Mouse (Mus musculus) hindbrain, embryonic 13.5 days (tissue): ENCODE data around the gene Sema3d. TPM values are rescaled to one million over a fixed set of nuclear protein-coding genes. Genes with fewer than 3 reads are reported as not detected.
A peak's percentile ranks its signal among the peaks of the same experiment; 100 is the strongest.

Experiments
- ATAC-seq: fragments of 200-750 bp; cut with Nextera tagmentation; 2 replicates; pipeline ENCODE4 v1.8.0; 2017; ENCODE audit warnings: moderate TSS enrichment; ENCODE audit not compliant: low FRiP score
- H3K27ac ChIP-seq: fragments of 300-500 bp; sonication (generic); 2 replicates; pipeline ENCODE4 v1.5.1; 2015; ENCODE audit warnings: inconsistent platforms, mild to moderate bottlenecking, moderate library complexity
- H3K27me3 ChIP-seq: fragments of 300-500 bp; sonication (generic); 2 replicates; pipeline ENCODE4 v1.6.1; 2015; ENCODE audit warnings: mild to moderate bottlenecking, inconsistent platforms
- H3K36me3 ChIP-seq: fragments of 300-500 bp; sonication (generic); 2 replicates; pipeline ENCODE4 v1.6.1; 2015; ENCODE audit warnings: mild to moderate bottlenecking, inconsistent platforms
- H3K4me1 ChIP-seq: fragments of 300-500 bp; sonication (generic); replicated peaks from 2 replicates; pipeline ENCODE4 v1.6.1; 2015; ENCODE audit warnings: inconsistent platforms
- H3K4me2 ChIP-seq: fragments of 300-500 bp; sonication (generic); 2 replicates; pipeline ENCODE4 v1.6.1; 2015; ENCODE audit warnings: inconsistent platforms, mild to moderate bottlenecking, moderate library complexity
- H3K4me3 ChIP-seq: fragments of 300-500 bp; sonication (generic); 2 replicates; pipeline ENCODE4 v1.5.1; 2015; ENCODE audit warnings: mild to moderate bottlenecking, inconsistent platforms
- H3K9ac ChIP-seq: fragments of 300-500 bp; sonication (generic); 2 replicates; pipeline ENCODE4 v1.6.1; 2015; ENCODE audit warnings: mild to moderate bottlenecking, inconsistent platforms
- H3K9me3 ChIP-seq: fragments of 300-500 bp; sonication (generic); 2 replicates; pipeline ENCODE4 v1.6.1; 2016; ENCODE audit warnings: inconsistent platforms
- WGBS: fragments of 180-500 bp; shearing (Covaris S2); methylation state at CpG from one replicate; pipeline ENCODE4 v1.1.7; 2015; 5-methylcytosine and 5-hydroxymethylcytosine counted together
- polyA plus RNA-seq: library from polyadenylated mRNA; unstranded; fragments of >200 nt; fragmentation: Nextera tagmentation; extraction: Ambion mirVana; gene quantifications from 2 replicates; pipeline ENCODE4 v1.2.1, GENCODE M21; 2015

The Sema3d gene
- 1.7 and 2.1 TPM in 2 replicates for polyA plus RNA-seq

DNA sequence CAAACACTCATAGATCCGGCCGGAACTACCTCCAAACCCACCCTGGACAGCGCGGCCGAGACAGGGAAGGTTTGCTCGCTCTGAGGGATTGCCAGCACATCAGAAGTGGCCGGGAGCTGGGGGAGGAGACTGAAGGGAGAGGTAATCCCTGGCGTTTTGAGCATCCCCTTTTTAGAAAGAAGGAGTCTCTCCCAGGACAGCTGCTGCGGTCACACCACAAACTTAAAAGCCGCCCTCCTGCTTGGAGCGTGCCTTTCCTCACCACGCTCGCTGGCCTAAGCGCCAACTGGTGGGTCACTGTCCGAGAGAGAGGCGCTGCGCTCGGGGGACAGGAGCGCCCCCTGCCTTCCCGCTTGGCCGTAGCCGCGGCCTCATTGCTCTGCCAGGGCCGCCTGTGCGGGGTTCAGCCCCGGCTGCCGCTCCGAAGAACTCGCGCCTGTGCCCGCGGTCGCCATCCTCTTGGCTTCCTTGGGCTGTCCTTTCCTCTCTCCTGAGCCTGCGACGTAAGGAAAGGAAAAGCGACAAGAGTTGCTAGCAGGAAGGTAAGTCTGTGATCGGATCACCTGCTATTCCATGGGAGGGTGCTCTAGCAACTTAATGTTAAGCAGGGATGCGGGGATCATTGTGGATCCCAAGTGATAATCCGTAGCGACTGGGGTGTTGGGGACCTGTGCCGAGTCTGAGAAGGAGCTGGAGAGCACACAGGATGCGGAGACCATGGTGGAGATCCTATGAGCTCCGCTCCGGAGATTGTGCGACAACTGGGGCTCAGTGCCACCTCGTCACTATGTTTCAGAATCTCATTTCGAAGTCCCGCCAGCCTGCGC, at the start of gene Sema3d:
Gene Sema3d, plus strand, starts transcription at position 253 of the 827 bp plus-strand sequence.
- Histone ChIP-seq H3K4me1 (peaks cover 12% of the 10 kb centered on the region), H3K9me3 (no peaks in the 10 kb centered on the region), H3K27me3 (peaks cover 26% of the 10 kb centered on the region), H3K4me3 (peak within 1 kb of the TSS; percentile 48), H3K27ac (no peak within 1 kb of the TSS), H3K36me3 (no peaks in the 10 kb centered on the region), H3K9ac (peak within 1 kb of the TSS; percentile 53), H3K4me2 (peak within 1 kb of the TSS; percentile 72)
- WGBS = under 1% methylated on average over 49 of the region's 49 CpGs
- ATAC-seq = peak; percentile 98

DNA sequence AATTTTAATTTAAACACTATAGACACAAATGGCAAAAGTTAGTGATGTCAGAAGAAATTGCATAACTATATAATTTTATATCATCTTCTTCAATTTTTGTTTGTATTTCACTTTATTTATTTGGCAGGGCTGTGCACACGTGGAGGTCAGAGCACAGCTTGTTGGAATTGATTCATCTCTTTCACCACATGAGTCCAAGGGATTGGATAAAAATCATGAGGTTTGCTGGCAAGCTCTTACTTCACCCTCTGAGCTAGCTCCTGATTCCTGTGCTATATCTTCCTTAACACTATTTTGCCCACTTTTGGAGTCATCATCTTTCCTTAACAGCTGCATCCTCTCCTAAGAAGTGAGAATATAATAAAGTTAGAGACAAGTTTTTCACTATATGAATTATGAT, 5.9 kb upstream of the Sema3d start:
- Histone ChIP-seq H3K27me3 (no peaks in the 10 kb centered on the region), H3K36me3 (no peaks in the 10 kb centered on the region), H3K4me1 (no peaks in the 10 kb centered on the region), H3K4me2 (no peak overlapping the region), H3K4me3 (no peak overlapping the region), H3K9ac (no peak overlapping the region), H3K27ac (no peak overlapping the region), H3K9me3 (no peaks in the 10 kb centered on the region)
- no peak for ATAC-seq
- WGBS = 50% methylated on average over 1 of the region's 1 CpGs

- H3K4me1 ChIP-seq = peaks cover 6% of the 10 kb centered on the region
- H3K27me3 ChIP-seq = peaks cover 8% of the 10 kb centered on the region
- no peak overlapping the region for H3K9ac ChIP-seq
- no peaks in the 10 kb centered on the region for H3K9me3 ChIP-seq
- 53% methylated on average over 5 of the region's 5 CpGs for whole genome bisulfite sequencing
- H3K4me3 ChIP-seq = no peak overlapping the region
- no peak for ATAC-seq
- H3K4me2 ChIP-seq = no peak overlapping the region
- H3K36me3 ChIP-seq = no peaks in the 10 kb centered on the region
- no peak overlapping the region for H3K27ac ChIP-seq
These were observed 4.3 kb upstream of the Sema3d start for GRCm38 (mm10) chr5:12378900-12379299.

DNA sequence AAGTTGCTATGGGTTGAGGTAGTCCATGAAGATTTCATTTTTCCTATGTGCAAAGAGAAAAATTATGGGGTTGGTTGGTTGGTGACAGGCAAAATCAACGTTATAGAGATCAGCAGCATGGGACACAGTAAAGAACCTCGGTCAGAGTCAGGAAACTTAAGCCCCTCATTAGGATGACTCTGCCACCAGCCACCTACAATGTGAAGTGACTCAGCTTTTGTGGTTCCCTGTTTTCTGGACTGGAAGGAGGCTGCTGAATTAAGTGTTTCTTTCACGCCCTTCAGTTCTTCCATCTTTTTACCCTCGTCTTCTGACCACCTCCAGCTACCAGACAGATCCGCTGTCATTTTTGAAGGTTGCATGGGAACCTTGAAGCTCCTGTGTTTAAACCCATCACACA, 1.2 kb upstream of the Sema3d start:
- Histone ChIP-seq H3K9ac (no peak overlapping the region), H3K9me3 (no peaks in the 10 kb centered on the region), H3K36me3 (no peaks in the 10 kb centered on the region), H3K4me1 (peaks cover 12% of the 10 kb centered on the region), H3K4me2 (no peak overlapping the region), H3K27me3 (peaks cover 26% of the 10 kb centered on the region), H3K27ac (no peak overlapping the region), H3K4me3 (no peak overlapping the region)
- ATAC-seq = no peak
- WGBS = 78% methylated on average over 5 of the region's 5 CpGs

GRCm38 (mm10) chr5:12383960-12384285, 738 bp downstream of the Sema3d start:
- Histone ChIP-seq H3K4me3 (peak overlapping the region; percentile 48), H3K9ac (peak overlapping the region; percentile 53), H3K4me1 (peaks cover 12% of the 10 kb centered on the region), H3K36me3 (no peaks in the 10 kb centered on the region), H3K27me3 (peaks cover 26% of the 10 kb centered on the region), H3K4me2 (peak overlapping the region; percentile 72), H3K27ac (no peak overlapping the region), H3K9me3 (no peaks in the 10 kb centered on the region)
- ATAC-seq = peak; percentile 26
- 1% methylated on average over 10 of the region's 10 CpGs for WGBS

DNA sequence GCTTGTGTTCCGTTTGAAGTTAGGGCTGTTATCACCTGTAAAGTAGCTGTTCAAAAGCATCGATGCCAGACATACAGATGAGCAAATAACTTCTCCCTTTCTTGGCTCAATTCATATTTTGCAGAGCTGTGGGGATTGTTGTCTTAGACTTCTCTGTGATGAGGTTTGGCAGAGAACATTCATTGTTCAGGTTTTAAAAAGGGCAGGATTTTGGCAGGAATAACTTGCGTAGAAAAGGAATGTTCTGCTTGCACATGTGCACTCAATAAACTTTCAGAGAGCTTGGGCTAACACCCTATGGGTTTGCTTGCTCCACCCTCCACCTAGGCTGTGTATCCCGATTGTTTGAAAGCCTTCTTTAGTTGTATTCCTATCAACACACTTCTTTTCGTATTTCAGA, 9.5 kb downstream of the Sema3d start:
- Histone ChIP-seq H3K27me3 (no peaks in the 10 kb centered on the region), H3K27ac (no peak overlapping the region), H3K4me3 (no peak overlapping the region), H3K9me3 (no peaks in the 10 kb centered on the region), H3K4me1 (no peaks in the 10 kb centered on the region), H3K4me2 (no peak overlapping the region), H3K9ac (no peak overlapping the region), H3K36me3 (no peaks in the 10 kb centered on the region)
- WGBS = 89% methylated on average over 5 of the region's 5 CpGs
- ATAC-seq = no peak

- Histone ChIP-seq H3K27ac (no peak overlapping the region), H3K27me3 (no peaks in the 10 kb centered on the region), H3K4me1 (no peaks in the 10 kb centered on the region), H3K36me3 (no peaks in the 10 kb centered on the region), H3K9me3 (no peaks in the 10 kb centered on the region), H3K4me3 (no peak overlapping the region), H3K9ac (no peak overlapping the region), H3K4me2 (no peak overlapping the region)
- ATAC-seq = no peak
- 86% methylated on average over 2 of the region's 2 CpGs for WGBS
These were observed 16.1 kb downstream of the Sema3d start for GRCm38 (mm10) chr5:12399271-12399670.

GRCm38 (mm10) chr5:12404229-12404628, 21.0 kb downstream of the Sema3d start:
- no peak for ATAC-seq
- Histone ChIP-seq H3K36me3 (no peaks in the 10 kb centered on the region), H3K9me3 (no peaks in the 10 kb centered on the region), H3K4me2 (no peak overlapping the region), H3K27ac (no peak overlapping the region), H3K9ac (no peak overlapping the region), H3K27me3 (no peaks in the 10 kb centered on the region), H3K4me3 (no peak overlapping the region), H3K4me1 (no peaks in the 10 kb centered on the region)

DNA sequence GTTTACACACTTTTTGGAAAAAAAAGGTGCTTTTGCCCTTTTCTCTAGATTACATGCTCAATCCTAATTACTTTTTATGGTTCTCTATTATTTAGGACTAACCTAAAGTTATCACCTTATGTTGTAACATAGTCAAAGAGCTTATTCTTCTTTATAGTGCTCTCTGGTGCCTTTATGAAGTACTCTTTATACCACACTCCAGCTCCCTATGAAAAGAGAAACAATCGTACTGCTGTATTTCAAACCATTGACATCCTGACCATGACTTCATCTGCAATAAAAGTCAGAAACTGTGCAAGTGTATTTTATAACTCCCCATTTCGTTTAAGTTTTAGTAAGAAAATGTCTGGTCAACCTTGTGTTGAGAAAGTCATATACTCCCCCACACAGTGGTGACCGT, 29.4 kb downstream of the Sema3d start:
- no peak for ATAC-seq
- Histone ChIP-seq H3K4me2 (no peak overlapping the region), H3K36me3 (no peaks in the 10 kb centered on the region), H3K9ac (no peak overlapping the region), H3K9me3 (no peaks in the 10 kb centered on the region), H3K27me3 (no peaks in the 10 kb centered on the region), H3K4me1 (no peaks in the 10 kb centered on the region), H3K27ac (no peak overlapping the region), H3K4me3 (no peak overlapping the region)
- WGBS = 81% methylated on average over 3 of the region's 3 CpGs

DNA sequence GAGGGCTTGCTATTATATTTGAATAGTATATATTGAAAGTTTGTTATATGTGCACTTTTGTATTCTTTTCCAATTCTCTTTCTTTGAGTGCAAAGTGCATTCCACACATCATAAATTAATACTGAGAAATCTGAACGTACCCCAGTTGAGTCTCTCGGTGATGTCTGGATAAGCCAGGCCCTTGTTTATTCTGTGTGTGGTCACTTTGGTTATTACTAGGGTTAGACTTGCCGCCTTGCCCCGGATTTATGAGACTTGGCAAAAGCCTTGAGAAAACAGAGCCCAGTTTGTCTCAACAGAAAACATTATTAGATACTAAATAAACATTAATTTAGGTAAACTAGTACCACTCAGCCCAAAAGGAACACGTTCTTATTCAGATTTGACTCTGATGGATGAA, 40.1 kb downstream of the Sema3d start:
- WGBS = 87% methylated on average over 5 of the region's 5 CpGs
- Histone ChIP-seq H3K27me3 (no peaks in the 10 kb centered on the region), H3K27ac (no peak overlapping the region), H3K9ac (no peak overlapping the region), H3K9me3 (no peaks in the 10 kb centered on the region), H3K4me2 (no peak overlapping the region), H3K4me3 (no peak overlapping the region), H3K4me1 (no peaks in the 10 kb centered on the region), H3K36me3 (no peaks in the 10 kb centered on the region)
- no peak for ATAC-seq

DNA sequence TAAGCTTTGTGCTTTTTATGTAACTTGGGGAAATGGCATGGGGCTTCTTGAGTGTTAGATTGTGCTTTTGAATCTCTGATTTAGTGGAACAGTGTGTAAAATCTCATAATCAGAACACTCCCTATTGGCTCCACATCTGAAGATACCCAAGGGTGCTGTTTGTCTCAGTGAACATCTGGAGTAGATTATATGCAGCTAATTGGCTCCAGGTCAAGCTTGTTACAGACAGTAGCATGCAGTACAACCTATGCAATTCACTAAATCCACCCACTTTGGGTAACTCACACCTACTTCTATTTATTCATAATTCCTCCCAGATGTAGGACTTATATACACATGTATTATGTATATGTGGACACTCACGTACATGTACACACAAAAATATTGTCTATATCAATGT, 58.6 kb downstream of the Sema3d start:
- H3K9me3 ChIP-seq = no peaks in the 10 kb centered on the region
- 84% methylated on average over 1 of the region's 1 CpGs for WGBS
- no peak for ATAC-seq

DNA sequence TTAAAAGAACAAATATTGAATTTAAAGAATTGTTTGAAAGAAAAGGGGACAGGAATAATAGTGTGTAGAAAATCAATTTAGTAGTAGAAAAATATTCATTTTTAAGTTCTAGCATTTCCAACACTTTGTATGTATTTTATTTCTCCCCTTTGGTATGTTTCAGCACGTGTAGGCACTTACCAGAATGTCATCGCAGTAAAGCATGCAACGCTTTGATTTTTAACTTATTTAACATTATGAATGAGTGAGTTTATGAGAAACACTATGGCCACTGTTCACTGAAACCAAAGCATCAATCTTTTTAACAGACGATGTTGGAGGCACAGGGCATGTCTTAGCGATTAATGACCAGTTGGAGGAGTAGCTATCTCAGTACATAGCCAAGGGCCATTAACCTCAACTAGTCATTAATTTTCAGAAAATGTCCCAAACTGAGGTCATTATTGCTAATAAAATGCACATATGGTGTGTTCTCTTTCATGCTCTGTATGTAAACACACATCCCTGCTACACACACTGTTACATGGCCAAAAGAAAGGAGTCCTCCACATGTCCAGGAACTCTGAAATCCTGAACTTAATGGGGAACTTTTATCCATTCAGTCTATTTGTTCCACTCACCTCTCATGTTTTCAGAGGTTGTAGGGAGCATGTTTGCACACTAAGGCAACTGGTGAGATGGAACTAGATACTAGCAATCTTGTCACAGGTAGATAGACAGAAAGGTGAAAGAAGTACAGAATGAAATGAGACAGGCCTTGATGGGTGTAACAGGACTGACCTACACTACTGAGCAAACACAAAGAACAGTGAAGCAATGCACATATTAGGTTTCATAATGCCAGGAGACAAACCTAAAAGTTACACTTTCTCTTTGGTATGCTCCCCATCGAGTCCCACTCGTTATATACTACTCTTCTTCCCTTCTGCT, 59.3 kb downstream of the Sema3d start:
- no peak overlapping the region for H3K4me2 ChIP-seq
- 77% methylated on average over 7 of the region's 7 CpGs for WGBS
- no peak overlapping the region for H3K4me3 ChIP-seq
- H3K27ac ChIP-seq = no peak overlapping the region
- ATAC-seq = no peak
- no peaks in the 10 kb centered on the region for H3K9me3 ChIP-seq
- no peak overlapping the region for H3K9ac ChIP-seq
- no peaks in the 10 kb centered on the region for H3K4me1 ChIP-seq
- H3K27me3 ChIP-seq = no peaks in the 10 kb centered on the region
- no peaks in the 10 kb centered on the region for H3K36me3 ChIP-seq

More for the DNA sequence above, 58.6 kb downstream of the Sema3d start:
- Histone ChIP-seq H3K4me1 (no peaks in the 10 kb centered on the region), H3K4me3 (no peak overlapping the region), H3K4me2 (no peak overlapping the region), H3K36me3 (no peaks in the 10 kb centered on the region), H3K9ac (no peak overlapping the region), H3K27ac (no peak overlapping the region), H3K27me3 (no peaks in the 10 kb centered on the region)
